Mouse (Mus musculus) small intestine, adult 2 months (tissue): ENCODE measurements at regions not wholly inside any gene's neighbourhood (a gene's known extent, or its start where the extent isn't known, plus 50 kb on each side); places are given as distances from the start of the nearest gene placed in this dataset.

ENCODE experiments used
- CTCF ChIP-seq: fragments of 200-500 bp; IDR thresholded peaks from 2 replicates; pipeline ENCODE4 v1.5.1; 2012; ENCODE audit warnings: low read depth, mild to moderate bottlenecking, control low read depth, inconsistent platforms, low read length, moderate library complexity, mixed read lengths; ENCODE audit not compliant: insufficient replicate concordance, insufficient read length; ENCODE audit errors: extremely low read depth
- POLR2A ChIP-seq: fragments of 200-500 bp; IDR thresholded peaks from 2 replicates; pipeline ENCODE4 v1.6.1; 2012; ENCODE audit warnings: low read depth, mild to moderate bottlenecking, control low read depth, inconsistent platforms, low read length, moderate library complexity

DNA sequence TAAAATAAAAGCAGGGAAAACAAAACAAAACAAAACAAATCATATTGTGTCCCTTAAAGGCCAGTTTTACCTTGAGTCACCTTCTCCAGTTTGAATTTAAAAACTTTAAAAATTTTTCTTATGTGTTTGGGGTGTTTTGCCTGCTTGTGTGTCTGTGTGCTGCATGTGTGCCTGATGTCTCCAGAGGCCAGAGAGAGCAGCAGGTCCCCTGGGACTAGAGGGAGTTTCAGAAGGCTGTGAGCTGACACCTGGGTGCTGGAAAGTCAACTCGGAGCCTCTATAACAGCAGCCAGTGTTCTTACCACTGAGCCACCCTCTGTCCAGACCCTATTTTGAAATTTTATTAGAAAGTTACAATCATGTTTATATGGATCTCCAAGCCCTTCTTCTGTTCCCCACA is 77.8 kb upstream of the Ptpn1 start:
- TF ChIP-seq CTCF (no peak), POLR2A (no peak)
